Mouse (Mus musculus) liver, adult (tissue): Measurements from ENCODE around the gene Kti12.

ENCODE experiments used
- GATA4 ChIP-seq: IDR thresholded peaks from 2 replicates; pipeline ENCODE4 v1.6.1; 2014; ENCODE audit warnings: mild to moderate bottlenecking, low read length; ENCODE audit not compliant: insufficient replicate concordance

The Kti12 gene

DNA sequence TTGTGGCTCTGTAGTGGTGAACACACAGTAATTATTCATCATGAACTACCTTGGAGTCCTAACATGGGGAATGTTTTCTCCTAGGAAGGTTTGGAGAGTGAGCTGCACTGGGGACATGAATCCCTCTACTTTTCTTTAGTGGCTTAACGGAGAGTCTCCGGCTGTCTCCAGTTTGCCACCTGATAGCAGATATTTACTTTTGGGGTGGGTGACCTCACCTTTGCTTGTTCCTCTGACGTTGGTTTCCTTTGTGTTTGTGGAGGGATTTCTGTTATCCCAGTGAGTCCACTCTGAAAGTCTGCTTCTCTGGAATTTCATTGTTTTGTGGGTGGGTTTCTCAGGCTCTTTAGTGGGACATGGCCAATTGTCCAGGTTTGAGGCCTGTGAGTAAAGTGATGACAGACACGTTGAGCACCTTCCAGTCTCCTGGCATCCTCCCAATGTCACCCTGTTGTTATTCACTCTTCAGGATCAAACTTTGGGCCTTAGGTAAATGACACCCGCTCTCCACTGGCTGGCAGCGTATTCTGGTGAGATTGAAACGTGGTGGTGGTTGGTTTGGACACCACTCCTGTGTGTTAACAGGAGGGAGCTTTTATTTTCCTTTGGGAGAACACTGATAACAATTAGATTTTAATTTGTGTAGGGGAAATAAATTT, 5.5 kb upstream of the Kti12 start:
- no peak for TF ChIP-seq GATA4

DNA sequence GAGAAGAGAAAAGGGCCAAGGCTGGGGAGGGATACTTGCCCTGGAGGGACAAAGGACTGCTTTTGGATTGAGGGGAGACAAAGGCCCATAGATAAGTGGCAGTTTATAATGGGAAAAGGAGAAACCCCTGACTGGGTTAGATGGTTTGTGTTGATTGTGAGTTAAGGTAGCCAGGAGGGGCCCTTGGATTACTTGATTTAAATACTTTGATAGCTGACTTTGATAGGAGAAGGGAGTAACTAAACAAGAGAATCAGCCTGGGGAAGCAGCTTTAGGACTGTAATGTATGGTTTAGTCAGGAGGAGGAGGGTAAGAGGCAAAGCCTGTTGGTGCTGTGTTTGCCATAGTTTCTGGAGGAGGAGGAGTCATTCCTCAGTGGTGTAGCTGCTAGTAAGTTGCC, 4.2 kb upstream of the Kti12 start:
- TF ChIP-seq GATA4: no peak

GRCm38 (mm10) chr4:108845824-108846569, 1.6 kb upstream of the Kti12 start:
- no peak for TF ChIP-seq GATA4

DNA sequence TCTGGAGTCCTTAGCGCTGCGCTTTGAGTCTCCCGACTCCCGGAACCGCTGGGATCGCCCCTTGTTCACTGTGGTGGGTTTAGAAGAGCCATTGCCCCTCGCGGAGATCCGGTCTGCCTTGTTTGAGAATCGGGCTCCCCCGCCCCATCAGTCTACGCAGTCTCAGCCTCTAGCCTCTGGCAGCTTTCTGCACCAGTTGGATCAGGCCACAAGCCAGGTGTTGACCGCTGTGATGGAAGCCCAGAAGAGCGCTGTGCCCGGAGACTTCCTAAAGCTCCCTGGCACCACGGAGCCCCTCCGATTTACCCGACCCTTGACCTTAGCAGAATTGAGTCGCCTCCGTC, 892 bp downstream of the Kti12 start, which contains the start of gene A730015C16Rik:
Gene A730015C16Rik, minus strand, starts transcription at position 115 of the 344 bp plus-strand sequence.
- TF ChIP-seq GATA4: no peak

DNA sequence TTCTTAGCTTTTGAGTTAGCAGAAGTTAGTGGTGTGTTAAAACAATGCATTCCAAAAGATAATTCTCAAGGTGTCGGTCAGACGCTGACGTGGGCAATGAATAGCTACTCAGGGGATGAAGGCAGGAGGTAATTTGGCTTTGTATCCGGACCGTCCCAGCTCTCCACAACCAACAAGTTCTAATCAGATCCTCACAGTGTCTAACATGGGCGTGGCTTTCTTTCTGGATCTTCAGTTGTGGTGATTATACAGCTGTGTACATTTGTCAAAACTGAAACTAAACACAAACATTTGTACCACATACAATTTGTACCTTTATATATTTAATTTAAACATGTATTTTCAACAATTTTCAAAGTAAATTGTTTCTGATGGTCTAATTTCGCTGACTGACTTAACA, 19.2 kb downstream of the Kti12 start:
- TF ChIP-seq GATA4: no peak

GRCm38 (mm10) chr4:108869730-108870374, 22.3 kb downstream of the Kti12 start:
- TF ChIP-seq GATA4: no peak

DNA sequence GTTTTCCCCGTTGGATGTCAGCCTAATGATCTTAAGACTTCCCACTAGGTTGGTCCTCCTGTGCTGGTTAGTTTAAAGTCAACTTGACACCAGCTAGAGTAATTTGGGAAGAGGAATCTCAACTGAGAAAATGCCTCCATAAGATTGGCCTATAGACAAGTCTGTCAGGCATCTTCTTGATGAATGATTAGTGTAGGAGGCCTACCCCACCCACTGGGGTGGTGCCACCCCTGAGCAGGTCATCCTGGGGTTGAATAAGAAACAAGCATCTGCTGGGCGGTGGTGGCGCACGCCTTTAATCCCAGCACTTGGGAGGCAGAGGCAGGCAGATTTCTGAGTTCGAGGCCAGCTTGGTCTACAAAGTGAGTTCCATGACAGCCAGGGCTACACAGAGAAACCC, 26.2 kb downstream of the Kti12 start:
- no peak for TF ChIP-seq GATA4

GRCm38 (mm10) chr4:108877901-108878300, 30.3 kb downstream of the Kti12 start:
- TF ChIP-seq GATA4: no peak

DNA sequence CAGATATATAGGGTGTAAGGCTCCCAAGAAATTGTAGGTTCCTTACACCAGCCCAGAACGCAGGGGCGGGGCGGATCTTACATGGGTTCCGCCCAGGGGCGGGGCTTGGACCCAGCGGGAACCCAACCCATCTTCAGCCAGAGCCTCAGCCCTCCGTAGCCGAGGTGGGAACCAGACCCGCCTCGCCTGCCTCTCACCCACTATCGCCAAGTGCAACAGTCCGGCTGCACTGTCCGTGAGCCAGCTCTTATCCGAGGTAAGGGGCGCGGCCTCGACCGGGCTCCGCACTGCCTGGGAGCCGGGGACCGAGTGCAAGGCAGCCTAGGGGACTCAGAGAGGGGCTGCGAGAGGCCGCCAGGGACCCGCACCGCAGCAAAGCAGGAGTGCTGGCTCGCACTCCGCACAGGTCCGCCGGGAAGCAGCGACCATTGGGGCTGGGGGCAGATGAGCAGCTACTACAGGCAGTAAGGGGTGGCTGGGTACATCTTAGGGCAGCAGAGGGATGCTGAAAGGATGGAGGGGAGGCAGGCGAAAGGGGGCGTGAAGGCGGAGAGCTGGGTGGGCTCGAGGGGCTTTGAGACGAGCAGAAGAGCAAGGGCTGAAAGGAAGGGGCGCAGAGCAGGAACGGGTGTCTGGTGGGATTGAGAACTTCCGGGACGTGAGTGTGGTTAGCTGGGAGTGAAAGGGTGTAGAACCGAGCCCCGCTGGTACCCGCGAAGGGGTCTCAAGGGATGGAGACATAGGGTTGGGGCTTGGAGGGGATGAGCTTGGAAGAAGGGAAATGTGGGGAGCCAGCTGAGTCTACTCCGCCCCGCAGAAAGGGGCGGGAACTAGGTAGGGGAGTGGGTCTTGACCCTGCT, 31.6 kb downstream of the Kti12 start, which contains the start of gene Rab3b:
Gene Rab3b, plus strand, starts transcription at position 101 of the 860 bp plus-strand sequence.
- TF ChIP-seq GATA4: no peak

GRCm38 (mm10) chr4:108883815-108884214, 36.2 kb downstream of the Kti12 start:
- TF ChIP-seq GATA4: no peak

DNA sequence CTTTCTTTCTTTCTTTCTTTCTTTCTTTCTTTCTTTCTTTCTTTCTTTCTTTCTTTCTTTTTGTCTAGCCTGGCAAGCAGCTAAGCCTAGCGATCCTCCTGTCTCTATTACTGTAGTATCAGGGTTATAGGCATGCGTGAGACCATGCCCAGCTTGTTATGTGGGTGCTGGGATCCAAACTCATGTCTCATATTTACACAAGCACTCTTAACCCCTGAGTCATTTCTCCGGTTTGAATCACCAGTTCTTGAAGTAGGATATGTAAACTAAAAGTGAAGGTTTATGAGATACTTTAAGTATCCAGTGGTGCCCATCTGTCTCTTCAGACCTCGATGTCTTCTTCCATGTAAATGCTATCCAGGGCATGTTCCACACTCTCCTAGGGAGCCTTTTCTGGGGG, 39.9 kb downstream of the Kti12 start:
- no peak for TF ChIP-seq GATA4

- TF ChIP-seq GATA4: no peak
Observed at GRCm38 (mm10) chr4:108890876-108891275, 43.3 kb downstream of the Kti12 start.
